Comparison of ENCODE assay signal across 27 mouse cellular contexts in the genomic region with DNA sequence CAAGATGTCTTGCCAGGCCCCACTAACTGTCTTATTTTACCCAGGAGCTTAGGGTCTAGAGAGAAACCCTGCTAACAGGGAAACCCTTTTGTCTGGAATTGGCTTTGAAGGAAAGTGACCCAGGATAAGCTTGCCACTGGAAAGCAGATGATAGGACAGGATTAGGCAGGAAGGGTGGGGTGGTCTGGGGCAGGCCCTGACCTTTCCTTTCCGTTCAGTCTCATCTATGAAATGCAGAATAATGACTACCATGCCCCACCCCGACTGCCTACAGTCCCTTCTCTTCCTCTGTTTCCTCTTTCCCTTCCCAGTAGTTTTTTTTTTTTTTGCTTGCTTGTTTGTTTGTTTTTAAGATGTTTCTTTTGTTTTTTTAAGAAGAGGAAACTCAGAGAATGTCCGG. TPM values are rescaled to one million over a fixed set of nuclear protein-coding genes. Genes with fewer than 3 reads are reported as not detected.
DNase-seq lines count a peak whose midpoint lies in the region; ATAC-seq and TF ChIP-seq lines count a peak whose summit lies in the region.
"Had no signal": no experiment of that assay in that cellular context is flagged by ENCODE, and none has a peak within 500 bp of the region (broad histone marks: within the 10 kb centered on the region; RNA-seq: fewer than 3 reads in every experiment).

No protein-coding gene starts in this region.

- H3K4me3 ChIP-seq in heart, embryonic 12.5 days, result no peak overlapping the region
- no peak overlapping the region for H3K4me3 ChIP-seq in liver, adult 2 months (ENCODE audit: insufficient read depth, low read depth, low read length)
- no peak overlapping the region for H3K4me3 ChIP-seq in liver, embryonic 12.5 days
- H3K4me3 ChIP-seq: erythroblast, embryonic 14.5 days; limb, embryonic 10.5 days; limb, embryonic 15.5 days; liver, embryonic 15.5 days; lung, embryonic 15.5 days; midbrain, embryonic 10.5 days; midbrain, embryonic 15.5 days; neural tube, embryonic 15.5 days had no signal

- no peaks in the 10 kb centered on the region for H3K27me3 ChIP-seq in heart, embryonic 12.5 days (replicated peaks)
- no peaks in the 10 kb centered on the region for H3K27me3 ChIP-seq in liver, adult 2 months (ENCODE audit: control insufficient read depth, insufficient read depth, low read length)
- no peaks in the 10 kb centered on the region for H3K27me3 ChIP-seq in liver, embryonic 12.5 days (replicated peaks)
- H3K27me3 ChIP-seq: limb, embryonic 15.5 days; liver, embryonic 15.5 days; lung, embryonic 15.5 days; midbrain, embryonic 15.5 days; neural tube, embryonic 15.5 days had no signal

- peaks cover 11% of the 10 kb centered on the region; the same call in 1 of the 2 replicates for H3K9me3 ChIP-seq in heart, embryonic 12.5 days (replicated peaks)
- H3K9me3 ChIP-seq in liver, embryonic 12.5 days (replicated peaks), result no peaks in the 10 kb centered on the region
- H3K9me3 ChIP-seq: G1E; limb, embryonic 10.5 days; liver, embryonic 15.5 days; midbrain, embryonic 15.5 days had no signal

- no peaks in the 10 kb centered on the region for H3K4me1 ChIP-seq in heart, embryonic 12.5 days (replicated peaks)
- no peaks in the 10 kb centered on the region; the same call in 1 of the 2 replicates for H3K4me1 ChIP-seq in liver, adult 2 months (ENCODE audit: control insufficient read depth, insufficient read depth, low read length)
- H3K4me1 ChIP-seq in liver, embryonic 12.5 days, result no peaks in the 10 kb centered on the region
- H3K4me1 ChIP-seq: limb, embryonic 10.5 days; limb, embryonic 15.5 days; liver, embryonic 15.5 days; lung, embryonic 15.5 days; midbrain, embryonic 10.5 days; midbrain, embryonic 15.5 days; neural tube, embryonic 15.5 days had no signal

- H3K9ac ChIP-seq in heart, embryonic 12.5 days, result no peak overlapping the region
- no peak overlapping the region for H3K9ac ChIP-seq in liver, adult 2 months (ENCODE audit: low read depth, low read length)
- H3K9ac ChIP-seq in liver, embryonic 12.5 days, result no peak overlapping the region
- H3K9ac ChIP-seq: hindbrain, embryonic 14.5 days; limb, embryonic 15.5 days; liver, embryonic 15.5 days; lung, embryonic 15.5 days; midbrain, embryonic 15.5 days; neural tube, embryonic 15.5 days had no signal

- no peak overlapping the region for H3K4me2 ChIP-seq in heart, embryonic 12.5 days
- H3K4me2 ChIP-seq in liver, embryonic 12.5 days, result no peak overlapping the region
- H3K4me2 ChIP-seq: hindbrain, embryonic 14.5 days; limb, embryonic 15.5 days; liver, embryonic 15.5 days; lung, embryonic 15.5 days; midbrain, embryonic 15.5 days; neural tube, embryonic 15.5 days had no signal

- H3K79me2 ChIP-seq in liver, adult 2 months (ENCODE audit: control insufficient read depth, insufficient read depth, low read length), result no peaks in the 10 kb centered on the region

- TF ChIP-seq CTCF in liver, adult 2 months (IDR thresholded peaks at IDR 0.05; ENCODE audit: low read depth, low read length), result no peak

- no peak for TF ChIP-seq POLR2A in liver, adult 2 months (IDR thresholded peaks at IDR 0.05; ENCODE audit: extremely low read depth, insufficient read depth, low read length)

- 45% methylated on average over 3 of the region's 3 CpGs for WGBS in heart, embryonic 12.5 days
- 68% methylated on average over 3 of the region's 3 CpGs for WGBS in liver, adult 2 months
- 42% methylated on average over 3 of the region's 3 CpGs for WGBS in liver, embryonic 12.5 days (ENCODE audit: insufficient replicate concordance)

- no peak overlapping the region for H3K27ac ChIP-seq in heart, embryonic 12.5 days (ENCODE audit: poor library complexity, severe bottlenecking)
- no peak overlapping the region for H3K27ac ChIP-seq in liver, adult 2 months (replicated peaks; ENCODE audit: insufficient read depth, low read depth, low read length)
- no peak overlapping the region for H3K27ac ChIP-seq in liver, embryonic 12.5 days
- H3K27ac ChIP-seq: hindbrain, embryonic 14.5 days; limb, embryonic 10.5 days; limb, embryonic 15.5 days; liver, embryonic 15.5 days; lung, embryonic 15.5 days; midbrain, embryonic 10.5 days; midbrain, embryonic 15.5 days; neural tube, embryonic 15.5 days; stomach, postnatal 0 days had no signal

- peak; percentile 92 for DNase-seq in heart, adult 11 months
- DNase-seq in kidney, adult 11 months, result peak; percentile 18
- DNase-seq in kidney, postnatal 10 days, result no peak
- DNase-seq in liver, adult 2 months (ENCODE audit: extremely low read depth, low read depth, low spot score), result peak; percentile 10
- DNase-seq in lung, postnatal 14 days, result peak; percentile 1
- DNase-seq in retina, embryonic 14.5 days (ENCODE audit: low spot score), result no peak
- DNase-seq: adrenal gland, postnatal 14 days; cerebellum, adult 2 months; cerebellum, postnatal 14 days; layer of hippocampus, adult 9-11 months; thymus, adult 18-20 months; thymus, postnatal 25 days had no signal

- no peak for ATAC-seq in heart, embryonic 12.5 days (ENCODE audit: insufficient number of reproducible peaks, low FRiP score)
- ATAC-seq in liver, embryonic 12.5 days, result no peak
- ATAC-seq: forebrain, embryonic 16.5 days; midbrain, embryonic 15.5 days had no signal

- H3K36me3 ChIP-seq in heart, embryonic 12.5 days, result no peaks in the 10 kb centered on the region
- H3K36me3 ChIP-seq in liver, adult 2 months (ENCODE audit: control insufficient read depth, insufficient read depth, low read length), result no peaks in the 10 kb centered on the region
- no peaks in the 10 kb centered on the region for H3K36me3 ChIP-seq in liver, embryonic 12.5 days
- H3K36me3 ChIP-seq: G1E; limb, embryonic 10.5 days; limb, embryonic 15.5 days; liver, embryonic 15.5 days; lung, embryonic 15.5 days; midbrain, embryonic 10.5 days; midbrain, embryonic 15.5 days; neural tube, embryonic 15.5 days had no signal

RNA-seq across cellular contexts. Expression of a gene that starts 42.8 kb away (rescaled TPM):
- polyA plus RNA-seq in heart, embryonic 12.5 days (2016; fragmentation: Nextera tagmentation; extraction: Ambion mirVana), result 0.26 and 0.33 TPM in 2 replicates
- total RNA-seq in liver, adult 2 months (2014; rRNA removed), result 0.87 and 1.5 TPM in 2 replicates
- polyA plus RNA-seq in liver, adult 2 months (2012; rRNA removed), result 4.0 and 5.1 TPM in 2 replicates
- 0.14 TPM in 1 of 2 replicates, not detected in the other for polyA plus RNA-seq in liver, embryonic 12.5 days (2016; fragmentation: Nextera tagmentation; extraction: Ambion mirVana)
- polyA plus RNA-seq: erythroblast, embryonic 14.5 days; G1E; heart, embryonic 14.5 days had no signal

RNA-seq across cellular contexts. Expression of a gene that starts 51.1 kb away (rescaled TPM):
- polyA plus RNA-seq in heart, embryonic 12.5 days (2016; fragmentation: Nextera tagmentation; extraction: Ambion mirVana), result 33.5 and 35.2 TPM in 2 replicates
- total RNA-seq in liver, adult 2 months (2014; rRNA removed), result 5.7 and 5.9 TPM in 2 replicates
- polyA plus RNA-seq in liver, adult 2 months (2012; rRNA removed), result 13.2 and 13.5 TPM in 2 replicates
- polyA plus RNA-seq in liver, embryonic 12.5 days (2016; fragmentation: Nextera tagmentation; extraction: Ambion mirVana), result 28.9 and 30.9 TPM in 2 replicates

Comparison
In these comparisons a context has a peak if more than half of its experiments do, and no peak if none do; other contexts are left out.
1. DNase-seq: peak in heart, adult 11 months (single experiment), kidney, adult 11 months (single experiment), liver, adult 2 months (single experiment) and lung, postnatal 14 days (single experiment); none in kidney, postnatal 10 days (single experiment) and retina, embryonic 14.5 days (single experiment).